Mouse (Mus musculus): ENCODE results near the gene Nfia. TPM values are rescaled to one million over a fixed set of nuclear protein-coding genes. Genes with fewer than 3 reads are reported as not detected.

Nfia gene
- total and polyA plus RNA-seq, 3 experiments, result 0.96 to 25.1 (median 1.3) TPM

GRCm38 (mm10) chr4:97962856-97963255 is 190.3 kb downstream of the Nfia start:
- H3K36me3 ChIP-seq (replicated peaks), result peaks cover 28% of the 10 kb centered on the region
- TF ChIP-seq TAL1 (conservative IDR thresholded peaks at IDR 0.05; ENCODE audit: low read depth, low read length), result no peak
- TF ChIP-seq GATA2 (IDR thresholded peaks at IDR 0.05; ENCODE audit: borderline replicate concordance, low read depth, low read length), result no peak
- no peak for TF ChIP-seq GATA1 (IDR thresholded peaks at IDR 0.05; ENCODE audit: borderline replicate concordance, low read length)
- no peak for TF ChIP-seq CTCF (IDR thresholded peaks at IDR 0.05; ENCODE audit: low read depth, low read length)
- no peak for TF ChIP-seq POLR2AphosphoS5 (IDR thresholded peaks at IDR 0.05; ENCODE audit: insufficient replicate concordance, low read depth, low read length)
- no peak for ATAC-seq (ENCODE audit: extremely low read depth, insufficient number of reproducible peaks, low FRiP score, poor library complexity, severe bottlenecking)
- no peaks in the 10 kb centered on the region for H3K4me1 ChIP-seq (ENCODE audit: insufficient read depth, low read depth, low read length)
- no peak for DNase-seq (ENCODE audit: low spot score)
- H3K9me3 ChIP-seq (replicated peaks), result peaks cover 9% of the 10 kb centered on the region
- no peak overlapping the region for H3K4me3 ChIP-seq (ENCODE audit: low read depth, low read length)
- H3K27me3 ChIP-seq (ENCODE audit: insufficient read depth, low read length), result no peaks in the 10 kb centered on the region

GRCm38 (mm10) chr4:97963951-97964350 is 191.4 kb downstream of the Nfia start:
- no peaks in the 10 kb centered on the region for H3K4me1 ChIP-seq (ENCODE audit: insufficient read depth, low read depth, low read length)
- TF ChIP-seq CTCF (IDR thresholded peaks at IDR 0.05; ENCODE audit: low read depth, low read length), result no peak
- TF ChIP-seq GATA1 (IDR thresholded peaks at IDR 0.05; ENCODE audit: borderline replicate concordance, low read length), result no peak
- no peak for TF ChIP-seq POLR2AphosphoS5 (IDR thresholded peaks at IDR 0.05; ENCODE audit: insufficient replicate concordance, low read depth, low read length)
- no peak for TF ChIP-seq GATA2 (IDR thresholded peaks at IDR 0.05; ENCODE audit: borderline replicate concordance, low read depth, low read length)
- no peak for TF ChIP-seq TAL1 (conservative IDR thresholded peaks at IDR 0.05; ENCODE audit: low read depth, low read length)
- H3K4me3 ChIP-seq (ENCODE audit: low read depth, low read length), result no peak overlapping the region
- peaks cover 7% of the 10 kb centered on the region; the same call in 1 of the 2 replicates for H3K9me3 ChIP-seq (replicated peaks)
- no peaks in the 10 kb centered on the region for H3K27me3 ChIP-seq (ENCODE audit: insufficient read depth, low read length)
- ATAC-seq (ENCODE audit: extremely low read depth, insufficient number of reproducible peaks, low FRiP score, poor library complexity, severe bottlenecking), result no peak
- H3K36me3 ChIP-seq (replicated peaks), result peaks cover 24% of the 10 kb centered on the region
- DNase-seq (ENCODE audit: low spot score), result no peak

- Histone ChIP-seq H3K36me3 (replicated peaks) (peaks cover 22% of the 10 kb centered on the region), H3K4me3 (ENCODE audit: low read depth, low read length) (no peak overlapping the region), H3K27me3 (ENCODE audit: insufficient read depth, low read length) (no peaks in the 10 kb centered on the region), H3K9me3 (replicated peaks) (peaks cover 10% of the 10 kb centered on the region; the same call in 1 of the 2 replicates), H3K4me1 (ENCODE audit: insufficient read depth, low read depth, low read length) (no peaks in the 10 kb centered on the region)
- TF ChIP-seq TAL1 (conservative IDR thresholded peaks at IDR 0.05; ENCODE audit: low read depth, low read length) (no peak), CTCF (IDR thresholded peaks at IDR 0.05; ENCODE audit: low read depth, low read length) (no peak), POLR2AphosphoS5 (IDR thresholded peaks at IDR 0.05; ENCODE audit: insufficient replicate concordance, low read depth, low read length) (no peak), GATA2 (IDR thresholded peaks at IDR 0.05; ENCODE audit: borderline replicate concordance, low read depth, low read length) (no peak), GATA1 (IDR thresholded peaks at IDR 0.05; ENCODE audit: borderline replicate concordance, low read length) (no peak)
- ATAC-seq (ENCODE audit: extremely low read depth, insufficient number of reproducible peaks, low FRiP score, poor library complexity, severe bottlenecking) (no peak), DNase-seq (ENCODE audit: low spot score) (no peak)
Measured at GRCm38 (mm10) chr4:97968786-97969348, 196.3 kb downstream of the Nfia start.

DNA sequence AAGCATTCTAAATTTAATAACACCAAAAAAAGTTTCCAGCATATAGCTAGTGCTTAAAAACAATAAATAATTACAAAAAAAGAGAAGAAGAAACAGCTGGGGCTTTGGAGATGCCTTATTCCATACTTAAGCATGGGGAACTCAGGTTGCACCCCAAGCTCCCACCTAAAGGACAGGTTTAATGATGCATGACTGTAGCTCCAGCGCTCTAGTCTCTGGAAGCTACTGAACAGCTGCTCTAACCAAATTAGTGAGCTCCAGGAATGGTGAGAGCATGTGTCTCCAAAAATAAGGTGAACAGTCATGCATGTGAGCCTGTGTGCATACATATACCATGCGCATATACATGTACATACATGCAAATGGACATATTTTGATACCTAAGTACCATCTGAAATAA is 200.5 kb downstream of the Nfia start:
- Histone ChIP-seq H3K36me3 (replicated peaks) (peaks cover 7% of the 10 kb centered on the region), H3K4me3 (ENCODE audit: low read depth, low read length) (no peak overlapping the region), H3K27me3 (ENCODE audit: insufficient read depth, low read length) (no peaks in the 10 kb centered on the region), H3K4me1 (ENCODE audit: insufficient read depth, low read depth, low read length) (no peaks in the 10 kb centered on the region), H3K9me3 (replicated peaks) (peaks cover 8% of the 10 kb centered on the region)
- no peak for TF ChIP-seq CTCF (IDR thresholded peaks at IDR 0.05; ENCODE audit: low read depth, low read length)
- no peak for TF ChIP-seq POLR2AphosphoS5 (IDR thresholded peaks at IDR 0.05; ENCODE audit: insufficient replicate concordance, low read depth, low read length)
- TF ChIP-seq GATA2 (IDR thresholded peaks at IDR 0.05; ENCODE audit: borderline replicate concordance, low read depth, low read length), result no peak
- TF ChIP-seq TAL1 (conservative IDR thresholded peaks at IDR 0.05; ENCODE audit: low read depth, low read length), result no peak
- TF ChIP-seq GATA1 (IDR thresholded peaks at IDR 0.05; ENCODE audit: borderline replicate concordance, low read length), result no peak
- no peak for ATAC-seq (ENCODE audit: extremely low read depth, insufficient number of reproducible peaks, low FRiP score, poor library complexity, severe bottlenecking)
- DNase-seq (ENCODE audit: low spot score), result no peak

DNA sequence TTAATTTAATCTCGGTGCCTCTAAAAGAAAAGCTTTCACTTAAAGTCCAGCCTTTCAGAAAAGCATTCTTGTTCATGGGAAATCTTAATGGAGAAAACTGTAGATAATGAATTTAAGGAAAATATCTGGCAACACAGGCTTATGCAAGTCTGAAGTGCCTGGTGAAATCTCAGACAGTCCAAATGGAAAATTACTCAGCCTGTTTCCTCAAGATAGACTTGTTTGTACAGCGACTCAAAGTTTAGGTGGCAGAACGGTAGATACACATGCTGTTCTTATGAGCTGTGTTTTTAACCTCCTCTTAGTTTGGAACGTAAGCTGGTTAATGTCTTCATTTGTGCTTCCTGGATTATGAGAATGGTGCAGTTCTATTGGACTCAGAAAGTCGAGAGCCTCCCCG is 201.5 kb downstream of the Nfia start:
- ATAC-seq (ENCODE audit: extremely low read depth, insufficient number of reproducible peaks, low FRiP score, poor library complexity, severe bottlenecking) (no peak), DNase-seq (ENCODE audit: low spot score) (no peak)
- Histone ChIP-seq H3K27me3 (ENCODE audit: insufficient read depth, low read length) (no peaks in the 10 kb centered on the region), H3K9me3 (replicated peaks) (peaks cover 10% of the 10 kb centered on the region), H3K4me1 (ENCODE audit: insufficient read depth, low read depth, low read length) (no peaks in the 10 kb centered on the region), H3K36me3 (replicated peaks) (peaks cover 12% of the 10 kb centered on the region), H3K4me3 (ENCODE audit: low read depth, low read length) (no peak overlapping the region)
- TF ChIP-seq TAL1 (conservative IDR thresholded peaks at IDR 0.05; ENCODE audit: low read depth, low read length), result no peak
- no peak for TF ChIP-seq GATA1 (IDR thresholded peaks at IDR 0.05; ENCODE audit: borderline replicate concordance, low read length)
- no peak for TF ChIP-seq CTCF (IDR thresholded peaks at IDR 0.05; ENCODE audit: low read depth, low read length)
- no peak for TF ChIP-seq GATA2 (IDR thresholded peaks at IDR 0.05; ENCODE audit: borderline replicate concordance, low read depth, low read length)
- TF ChIP-seq POLR2AphosphoS5 (IDR thresholded peaks at IDR 0.05; ENCODE audit: insufficient replicate concordance, low read depth, low read length), result no peak

DNA sequence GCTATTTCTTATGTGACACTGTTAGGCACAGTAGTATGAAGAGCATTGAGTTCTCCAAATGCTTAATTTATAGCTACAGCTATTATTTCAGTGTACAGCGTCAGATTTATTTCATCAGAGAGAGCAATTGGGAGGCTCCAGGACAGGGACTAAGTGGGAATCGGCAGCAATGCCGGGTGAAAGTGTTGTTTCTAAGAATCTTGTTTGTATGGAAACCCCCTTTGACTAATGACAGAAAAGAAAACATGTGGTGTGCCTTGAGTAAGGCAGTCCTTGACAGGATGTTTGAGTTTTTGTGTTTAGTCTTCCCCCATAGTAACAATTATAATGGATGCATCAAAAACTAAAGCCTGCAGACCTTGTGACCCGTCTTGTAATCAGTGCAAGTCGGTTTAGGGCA is 204.4 kb downstream of the Nfia start:
- H3K36me3 ChIP-seq (replicated peaks), result peaks cover 17% of the 10 kb centered on the region
- no peaks in the 10 kb centered on the region for H3K27me3 ChIP-seq (ENCODE audit: insufficient read depth, low read length)
- DNase-seq (ENCODE audit: low spot score), result no peak
- ATAC-seq (ENCODE audit: extremely low read depth, insufficient number of reproducible peaks, low FRiP score, poor library complexity, severe bottlenecking), result no peak
- TF ChIP-seq GATA1 (IDR thresholded peaks at IDR 0.05; ENCODE audit: borderline replicate concordance, low read length) (no peak), CTCF (IDR thresholded peaks at IDR 0.05; ENCODE audit: low read depth, low read length) (no peak), GATA2 (IDR thresholded peaks at IDR 0.05; ENCODE audit: borderline replicate concordance, low read depth, low read length) (no peak), TAL1 (conservative IDR thresholded peaks at IDR 0.05; ENCODE audit: low read depth, low read length) (no peak), POLR2AphosphoS5 (IDR thresholded peaks at IDR 0.05; ENCODE audit: insufficient replicate concordance, low read depth, low read length) (no peak)
- no peak overlapping the region for H3K4me3 ChIP-seq (ENCODE audit: low read depth, low read length)
- peaks cover 27% of the 10 kb centered on the region for H3K9me3 ChIP-seq (replicated peaks)
- H3K4me1 ChIP-seq (ENCODE audit: insufficient read depth, low read depth, low read length), result no peaks in the 10 kb centered on the region

Measured in G1E (cell line).